Mouse (Mus musculus) retina, embryonic 14.5 days (tissue): ENCODE measurements around the gene Hinfp.

ENCODE experiments used
- DNase-seq: peaks from one replicate; pipeline ENCODE4 v3.0.0-alpha.2; 2015; ENCODE audit warnings: low spot score

The Hinfp gene

GRCm38 (mm10) chr9:44256213-44256612 is 49.3 kb downstream of the Hinfp start:
- DNase-seq, result no peak

- no peak for DNase-seq
Observed at GRCm38 (mm10) chr9:44255136-44255521, 50.3 kb downstream of the Hinfp start.

GRCm38 (mm10) chr9:44254508-44255135 is 50.8 kb downstream of the Hinfp start:
- DNase-seq, result no peak

- no peak for DNase-seq
Observed at GRCm38 (mm10) chr9:44253441-44253840, 52.0 kb downstream of the Hinfp start.

GRCm38 (mm10) chr9:44251314-44251713 is 54.2 kb downstream of the Hinfp start, which contains the start of gene Pdzd3:
Pdzd3 (minus strand) TSS chr9:44251471.
- DNase-seq, result no peak

GRCm38 (mm10) chr9:44250445-44250844 is 55.0 kb downstream of the Hinfp start:
- no peak for DNase-seq

- peak; percentile 69 for DNase-seq
Observed at GRCm38 (mm10) chr9:44249181-44250146, 56.0 kb downstream of the Hinfp start.

GRCm38 (mm10) chr9:44247907-44248306 is 57.6 kb downstream of the Hinfp start:
- no peak for DNase-seq

- no peak for DNase-seq
Observed at GRCm38 (mm10) chr9:44243621-44244020, 61.9 kb downstream of the Hinfp start.
